ENCODE assay signal across 8 mouse cellular contexts in genomic region chr7:66300680-66301079, GRCm38 (mm10).
DNase-seq lines count a peak whose midpoint lies in the region; ATAC-seq lines count a peak whose summit lies in the region.

No protein-coding gene starts in this region.

- H3K4me1 ChIP-seq in embryonic facial prominence, embryonic 10.5 days: peaks cover 9% of the 10 kb centered on the region
- no peaks in the 10 kb centered on the region for H3K4me1 ChIP-seq in heart, embryonic 14.5 days (ENCODE audit: control insufficient read depth in 2 of 2, insufficient read depth in 2 of 2, low read length in 2 of 2)
- peaks cover 14% of the 10 kb centered on the region for H3K4me1 ChIP-seq in lung, embryonic 16.5 days (replicated peaks; ENCODE audit: control insufficient read depth, insufficient read depth, low read length)

- peak; percentile 85 for DNase-seq in adrenal gland, postnatal 25 days
- DNase-seq in embryonic facial prominence, embryonic 10.5 days (ENCODE audit: low spot score): peak; percentile 88
- DNase-seq in kidney, postnatal 14 days: peak; percentile 79
- peak; percentile 77 for DNase-seq in ovary, postnatal 14 days (ENCODE audit: low spot score)
- peak; percentile 86 for DNase-seq in thymus, postnatal 0 days (ENCODE audit: low spot score)

- no peaks in the 10 kb centered on the region; the same call in 1 of the 2 replicates for H3K36me3 ChIP-seq in embryonic facial prominence, embryonic 10.5 days (replicated peaks)
- peaks cover 18% of the 10 kb centered on the region for H3K36me3 ChIP-seq in heart, embryonic 14.5 days (ENCODE audit: control insufficient read depth, insufficient read depth, low read length)
- H3K36me3 ChIP-seq in lung, embryonic 16.5 days (ENCODE audit: control insufficient read depth, insufficient read depth, low read length): peaks cover 20% of the 10 kb centered on the region

- peak; percentile 75 for ATAC-seq in CD4-positive, CD25-positive, alpha-beta regulatory T cell, adult 4 months
- 0 out of 2 replicates have a peak, but pooled peaks have one; percentile 43 for ATAC-seq in heart, embryonic 14.5 days (ENCODE audit: insufficient number of reproducible peaks, insufficient read depth, low FRiP score, low read depth)
- ATAC-seq in lung, embryonic 16.5 days (ENCODE audit: low read depth): 0 out of 2 replicates have a peak, but pooled peaks have one; percentile 8

- no peak overlapping the region for H3K9ac ChIP-seq in heart, embryonic 14.5 days (ENCODE audit: low read length)
- no peak overlapping the region for H3K9ac ChIP-seq in lung, embryonic 16.5 days (ENCODE audit: low read length)

- no peaks in the 10 kb centered on the region for H3K9me3 ChIP-seq in embryonic facial prominence, embryonic 10.5 days
- no peaks in the 10 kb centered on the region for H3K9me3 ChIP-seq in heart, embryonic 14.5 days (ENCODE audit: control insufficient read depth, low read length)
- no peaks in the 10 kb centered on the region for H3K9me3 ChIP-seq in lung, embryonic 16.5 days (ENCODE audit: control insufficient read depth, low read length)

- no peak overlapping the region for H3K4me2 ChIP-seq in heart, embryonic 14.5 days (ENCODE audit: low read length)
- no peak overlapping the region for H3K4me2 ChIP-seq in lung, embryonic 16.5 days (ENCODE audit: low read depth, low read length)

- no peak overlapping the region for H3K27ac ChIP-seq in embryonic facial prominence, embryonic 10.5 days (replicated peaks)
- H3K27ac ChIP-seq in heart, embryonic 14.5 days (replicated peaks in 1 of 2; ENCODE audit: control insufficient read depth in 1 of 2, insufficient read depth in 1 of 2, low read depth in 2 of 2, low read length in 2 of 2): no peak overlapping the region
- H3K27ac ChIP-seq in lung, embryonic 16.5 days (ENCODE audit: low read length): no peak overlapping the region

- WGBS in embryonic facial prominence, embryonic 10.5 days: 8% methylated on average over 5 of the region's 5 CpGs
- 5% methylated on average over 5 of the region's 5 CpGs for WGBS in heart, embryonic 14.5 days
- WGBS in lung, embryonic 16.5 days: 8% methylated on average over 5 of the region's 5 CpGs

- no peaks in the 10 kb centered on the region; the same call in 1 of the 2 replicates for H3K27me3 ChIP-seq in embryonic facial prominence, embryonic 10.5 days (replicated peaks; ENCODE audit: low read depth, poor library complexity, severe bottlenecking)
- no peaks in the 10 kb centered on the region for H3K27me3 ChIP-seq in heart, embryonic 14.5 days (ENCODE audit: control insufficient read depth, insufficient read depth, low read length)
- H3K27me3 ChIP-seq in lung, embryonic 16.5 days (ENCODE audit: control insufficient read depth, insufficient read depth, low read depth, low read length): no peaks in the 10 kb centered on the region

- H3K4me3 ChIP-seq in embryonic facial prominence, embryonic 10.5 days: no peak overlapping the region
- no peak overlapping the region for H3K4me3 ChIP-seq in heart, embryonic 14.5 days (ENCODE audit: control insufficient read depth in 1 of 2, insufficient read depth in 1 of 2, low read depth in 1 of 2, low read length in 2 of 2)
- no peak overlapping the region for H3K4me3 ChIP-seq in lung, embryonic 16.5 days (ENCODE audit: low read length)

Comparison
In these comparisons a context has a peak if more than half of its experiments do, and no peak if none do; other contexts are left out.
1. ATAC-seq: peak in every context shown above with its lines; median percentile 75 in CD4-positive, CD25-positive, alpha-beta regulatory T cell, adult 4 months; 43 in heart, embryonic 14.5 days; 8 in lung, embryonic 16.5 days.